Mouse (Mus musculus): ENCODE measurements around the gene Erbin. TPM values are rescaled to one million over a fixed set of nuclear protein-coding genes. Genes with fewer than 3 reads are reported as not detected.

The Erbin gene
- polyA plus RNA-seq, 1 experiment: 4.9 TPM

- Histone ChIP-seq H3K4me3 (ENCODE audit: control insufficient read depth, low read depth, low read length) (no peak overlapping the region), H3K4me1 (ENCODE audit: control insufficient read depth, insufficient read depth, low read length) (no peaks in the 10 kb centered on the region), H3K27me3 (ENCODE audit: control insufficient read depth, insufficient read depth, low read length) (no peaks in the 10 kb centered on the region), H3K27ac (ENCODE audit: control insufficient read depth, insufficient read depth, low read depth, low read length) (no peak overlapping the region), H3K36me3 (ENCODE audit: control insufficient read depth, insufficient read depth, low read length) (no peaks in the 10 kb centered on the region; the same call in 1 of the 2 replicates)
- TF ChIP-seq CTCF (IDR thresholded peaks at IDR 0.05; ENCODE audit: control insufficient read depth, insufficient read depth, insufficient replicate concordance, low read depth, low read length): no peak
- TF ChIP-seq POLR2A (IDR thresholded peaks at IDR 0.05; ENCODE audit: control insufficient read depth, low read depth, low read length): no peak
Observed at GRCm38 (mm10) chr13:103876743-103877142, 43.6 kb downstream of the Erbin start.

- H3K27ac ChIP-seq (ENCODE audit: control insufficient read depth, insufficient read depth, low read depth, low read length): no peak overlapping the region
- H3K36me3 ChIP-seq (ENCODE audit: control insufficient read depth, insufficient read depth, low read length): no peaks in the 10 kb centered on the region; the same call in 1 of the 2 replicates
- TF ChIP-seq POLR2A (IDR thresholded peaks at IDR 0.05; ENCODE audit: control insufficient read depth, low read depth, low read length) (no peak), CTCF (IDR thresholded peaks at IDR 0.05; ENCODE audit: control insufficient read depth, insufficient read depth, insufficient replicate concordance, low read depth, low read length) (no peak)
- H3K4me3 ChIP-seq (ENCODE audit: control insufficient read depth, low read depth, low read length): no peak overlapping the region
- H3K4me1 ChIP-seq (ENCODE audit: control insufficient read depth, insufficient read depth, low read length): no peaks in the 10 kb centered on the region
- no peaks in the 10 kb centered on the region for H3K27me3 ChIP-seq (ENCODE audit: control insufficient read depth, insufficient read depth, low read length)
Observed at GRCm38 (mm10) chr13:103875823-103876514, 44.3 kb downstream of the Erbin start.

GRCm38 (mm10) chr13:103870786-103871185 is 49.5 kb downstream of the Erbin start:
- H3K27ac ChIP-seq (ENCODE audit: control insufficient read depth, insufficient read depth, low read depth, low read length): no peak overlapping the region
- H3K36me3 ChIP-seq (ENCODE audit: control insufficient read depth, insufficient read depth, low read length): no peaks in the 10 kb centered on the region; the same call in 1 of the 2 replicates
- no peak for TF ChIP-seq POLR2A (IDR thresholded peaks at IDR 0.05; ENCODE audit: control insufficient read depth, low read depth, low read length)
- no peak for TF ChIP-seq CTCF (IDR thresholded peaks at IDR 0.05; ENCODE audit: control insufficient read depth, insufficient read depth, insufficient replicate concordance, low read depth, low read length)
- no peaks in the 10 kb centered on the region for H3K4me1 ChIP-seq (ENCODE audit: control insufficient read depth, insufficient read depth, low read length)
- no peak overlapping the region for H3K4me3 ChIP-seq (ENCODE audit: control insufficient read depth, low read depth, low read length)
- no peaks in the 10 kb centered on the region for H3K27me3 ChIP-seq (ENCODE audit: control insufficient read depth, insufficient read depth, low read length)

- TF ChIP-seq CTCF (IDR thresholded peaks at IDR 0.05; ENCODE audit: control insufficient read depth, insufficient read depth, insufficient replicate concordance, low read depth, low read length): no peak
- no peak for TF ChIP-seq POLR2A (IDR thresholded peaks at IDR 0.05; ENCODE audit: control insufficient read depth, low read depth, low read length)
Observed at GRCm38 (mm10) chr13:103870117-103870516, 50.2 kb downstream of the Erbin start.

GRCm38 (mm10) chr13:103868875-103869274 is 51.4 kb downstream of the Erbin start:
- no peaks in the 10 kb centered on the region for H3K27me3 ChIP-seq (ENCODE audit: control insufficient read depth, insufficient read depth, low read length)
- TF ChIP-seq POLR2A (IDR thresholded peaks at IDR 0.05; ENCODE audit: control insufficient read depth, low read depth, low read length) (no peak), CTCF (IDR thresholded peaks at IDR 0.05; ENCODE audit: control insufficient read depth, insufficient read depth, insufficient replicate concordance, low read depth, low read length) (no peak)
- H3K4me1 ChIP-seq (ENCODE audit: control insufficient read depth, insufficient read depth, low read length): no peaks in the 10 kb centered on the region
- no peak overlapping the region for H3K27ac ChIP-seq (ENCODE audit: control insufficient read depth, insufficient read depth, low read depth, low read length)
- H3K4me3 ChIP-seq (ENCODE audit: control insufficient read depth, low read depth, low read length): no peak overlapping the region
- H3K36me3 ChIP-seq (ENCODE audit: control insufficient read depth, insufficient read depth, low read length): no peaks in the 10 kb centered on the region

More at GRCm38 (mm10) chr13:103870117-103870516, 50.2 kb downstream of the Erbin start:
- Histone ChIP-seq H3K27ac (ENCODE audit: control insufficient read depth, insufficient read depth, low read depth, low read length) (no peak overlapping the region), H3K4me1 (ENCODE audit: control insufficient read depth, insufficient read depth, low read length) (no peaks in the 10 kb centered on the region), H3K4me3 (ENCODE audit: control insufficient read depth, low read depth, low read length) (no peak overlapping the region), H3K27me3 (ENCODE audit: control insufficient read depth, insufficient read depth, low read length) (no peaks in the 10 kb centered on the region), H3K36me3 (ENCODE audit: control insufficient read depth, insufficient read depth, low read length) (no peaks in the 10 kb centered on the region; the same call in 1 of the 2 replicates)

GRCm38 (mm10) chr13:103862041-103862440 is 58.3 kb downstream of the Erbin start:
- TF ChIP-seq CTCF (IDR thresholded peaks at IDR 0.05; ENCODE audit: control insufficient read depth, insufficient read depth, insufficient replicate concordance, low read depth, low read length) (no peak), POLR2A (IDR thresholded peaks at IDR 0.05; ENCODE audit: control insufficient read depth, low read depth, low read length) (no peak)
- no peaks in the 10 kb centered on the region for H3K4me1 ChIP-seq (ENCODE audit: control insufficient read depth, insufficient read depth, low read length)
- H3K36me3 ChIP-seq (ENCODE audit: control insufficient read depth, insufficient read depth, low read length): no peaks in the 10 kb centered on the region; the same call in 1 of the 2 replicates
- no peaks in the 10 kb centered on the region for H3K27me3 ChIP-seq (ENCODE audit: control insufficient read depth, insufficient read depth, low read length)
- no peak overlapping the region for H3K4me3 ChIP-seq (ENCODE audit: control insufficient read depth, low read depth, low read length)
- H3K27ac ChIP-seq (ENCODE audit: control insufficient read depth, insufficient read depth, low read depth, low read length): no peak overlapping the region

GRCm38 (mm10) chr13:103859041-103859440 is 61.3 kb downstream of the Erbin start:
- no peaks in the 10 kb centered on the region; the same call in 1 of the 2 replicates for H3K36me3 ChIP-seq (ENCODE audit: control insufficient read depth, insufficient read depth, low read length)
- no peak overlapping the region for H3K27ac ChIP-seq (ENCODE audit: control insufficient read depth, insufficient read depth, low read depth, low read length)
- no peaks in the 10 kb centered on the region for H3K4me1 ChIP-seq (ENCODE audit: control insufficient read depth, insufficient read depth, low read length)
- H3K4me3 ChIP-seq (ENCODE audit: control insufficient read depth, low read depth, low read length): no peak overlapping the region
- H3K27me3 ChIP-seq (ENCODE audit: control insufficient read depth, insufficient read depth, low read length): no peaks in the 10 kb centered on the region
- TF ChIP-seq CTCF (IDR thresholded peaks at IDR 0.05; ENCODE audit: control insufficient read depth, insufficient read depth, insufficient replicate concordance, low read depth, low read length): no peak
- no peak for TF ChIP-seq POLR2A (IDR thresholded peaks at IDR 0.05; ENCODE audit: control insufficient read depth, low read depth, low read length)

Measured in testis, adult 2 months (tissue).